Mouse (Mus musculus) retina, adult 2 months (tissue): ENCODE results near the gene Anxa6.

ENCODE experiments used
- DNase-seq: peaks from one replicate; pipeline ENCODE4 v3.0.0-alpha.2; 2012; ENCODE audit warnings: low read depth, low spot score

Gene Anxa6

DNA sequence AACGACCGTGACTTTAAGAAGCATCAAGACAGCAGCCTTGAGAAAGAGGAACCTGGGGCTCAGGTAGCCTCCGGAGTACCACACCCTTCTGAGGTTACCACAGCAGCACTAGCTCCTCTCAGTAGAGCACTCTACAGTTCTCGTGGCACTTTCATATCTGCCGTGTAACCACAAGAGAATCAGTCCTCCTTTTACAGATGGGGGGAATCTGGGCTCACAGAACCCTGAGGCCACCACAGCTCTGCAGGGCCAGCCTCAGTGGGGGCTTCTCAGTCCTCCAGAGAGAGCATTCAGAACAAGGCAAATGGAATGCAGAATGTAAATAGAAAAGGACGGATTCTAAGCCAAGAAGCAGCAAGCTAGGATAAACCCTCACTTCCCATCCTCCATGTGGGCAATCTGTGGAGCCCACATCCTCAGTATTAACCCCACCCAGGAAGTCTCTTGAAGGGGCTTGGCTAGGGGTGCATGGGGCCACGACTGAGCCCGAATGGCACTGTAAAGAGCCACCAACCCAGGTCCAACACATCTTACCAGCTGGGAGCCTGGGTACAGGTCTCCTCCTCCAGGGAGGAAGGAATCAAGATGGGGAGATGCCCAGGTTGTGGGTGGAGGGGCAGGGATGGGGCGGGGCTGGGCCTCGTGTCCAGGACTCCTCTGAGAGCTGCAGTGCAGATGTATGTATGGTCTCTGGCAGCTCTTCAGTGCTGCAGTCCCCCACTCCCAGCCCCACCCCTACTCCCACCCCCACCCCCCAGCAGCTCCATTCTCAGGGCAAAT, 1.8 kb downstream of the Anxa6 start:
- DNase-seq = no peak

GRCm38 (mm10) chr11:55028509-55028908, 4.7 kb downstream of the Anxa6 start:
- DNase-seq = no peak

- DNase-seq = no peak
Measured at GRCm38 (mm10) chr11:55027204-55027855, 5.9 kb downstream of the Anxa6 start.

DNA sequence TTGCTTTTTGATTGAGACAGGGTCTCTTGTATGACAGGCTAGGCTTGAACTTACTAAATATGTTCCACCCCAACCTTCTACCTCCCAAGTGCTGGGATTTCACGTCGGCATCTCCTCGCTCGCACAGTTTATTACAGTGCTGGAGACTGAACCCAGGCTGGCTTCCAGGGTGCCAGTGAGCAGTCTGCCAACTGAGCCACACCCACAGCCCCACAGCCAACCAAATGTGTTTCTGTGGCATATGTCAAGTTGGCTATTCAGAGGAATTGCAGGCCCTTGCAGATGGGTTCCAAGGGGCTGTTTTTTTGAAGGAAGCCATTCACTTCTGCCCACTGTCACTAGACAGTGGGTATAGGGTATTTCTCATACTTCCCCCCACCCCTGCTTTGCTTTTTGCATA, 7.3 kb downstream of the Anxa6 start:
- DNase-seq = no peak

DNA sequence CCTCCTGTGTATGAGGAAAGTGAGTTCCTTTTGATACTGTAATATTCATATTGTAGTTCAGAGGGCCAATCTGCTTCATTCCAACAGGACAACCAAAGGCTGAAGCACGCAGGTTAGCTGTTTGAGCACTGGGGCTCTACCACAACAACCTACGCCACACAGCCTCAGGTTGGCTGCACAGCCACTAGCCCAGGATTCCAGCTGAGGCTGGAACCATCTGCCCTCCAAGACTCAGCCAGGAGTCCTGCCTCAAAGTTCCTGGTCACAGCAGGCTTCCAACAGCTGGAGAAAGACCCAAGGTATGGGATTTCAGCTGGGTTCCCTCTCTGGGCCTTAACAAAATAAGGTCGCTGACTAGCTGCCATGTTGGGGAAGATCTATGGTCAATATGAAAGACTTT, 9.7 kb downstream of the Anxa6 start:
- no peak for DNase-seq

DNA sequence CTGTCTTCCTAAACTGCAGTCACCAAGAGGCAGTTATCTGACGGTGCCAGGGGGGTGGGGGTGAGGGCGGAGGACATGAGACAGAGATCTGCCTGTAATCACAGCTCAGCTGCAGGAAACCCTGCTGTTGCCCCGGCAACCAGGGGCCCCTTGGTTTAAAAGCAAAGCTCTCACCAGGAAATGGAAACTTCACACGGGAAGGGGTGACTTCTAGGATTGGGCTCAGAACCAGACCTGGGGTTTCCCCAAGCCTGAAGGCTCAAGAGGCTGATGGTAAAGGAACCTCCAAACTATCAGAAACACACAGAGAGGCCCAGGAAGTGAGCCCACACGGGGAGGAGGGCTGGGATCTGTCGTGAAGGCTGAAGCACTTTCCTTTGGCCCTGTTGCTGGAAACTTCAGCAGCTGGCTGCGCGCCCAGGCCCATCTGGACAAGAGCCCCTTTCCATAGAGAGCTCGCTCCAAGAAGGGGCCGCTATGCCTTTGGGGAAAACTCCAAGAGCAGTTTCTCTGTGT, 10.1 kb downstream of the Anxa6 start:
- DNase-seq = no peak

DNA sequence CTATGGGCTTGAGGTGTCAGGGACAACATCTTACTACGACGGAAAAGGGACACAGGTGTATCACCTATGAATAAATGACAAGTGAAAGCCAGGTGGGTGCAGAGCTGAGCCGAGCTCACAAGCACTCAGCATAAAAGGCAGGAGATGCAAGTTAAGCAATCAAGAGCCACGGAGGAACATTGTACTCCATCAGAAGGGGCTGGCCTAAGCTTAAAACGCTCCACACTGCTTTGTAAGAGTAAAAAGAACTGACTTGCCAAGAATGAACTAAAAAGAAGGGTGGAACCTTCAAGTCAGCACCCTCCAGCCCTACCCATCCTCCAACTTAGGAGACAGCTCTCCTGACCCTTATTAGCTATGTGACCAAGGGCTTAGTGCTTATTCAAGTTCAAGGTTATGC, 10.7 kb downstream of the Anxa6 start:
- DNase-seq = no peak

DNA sequence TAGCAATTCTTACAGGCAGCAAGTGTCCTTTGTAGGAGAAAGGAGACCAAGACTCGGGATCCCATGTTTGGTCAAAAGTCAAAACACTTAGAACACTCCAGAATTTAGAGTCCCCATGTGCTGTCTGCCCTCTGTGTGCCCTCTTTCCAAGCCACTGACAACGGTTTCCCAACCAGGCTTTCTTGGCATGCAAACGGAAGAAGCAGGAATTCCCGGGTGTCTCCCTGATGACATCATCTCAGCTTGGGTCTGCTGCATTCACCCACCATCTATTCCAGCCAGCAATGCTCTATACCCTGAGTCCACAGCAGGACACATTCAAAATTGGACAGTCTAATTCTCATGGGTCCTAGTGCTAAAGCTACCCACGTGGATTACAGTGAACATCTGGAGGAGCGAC, 11.4 kb downstream of the Anxa6 start:
- no peak for DNase-seq

- DNase-seq = no peak
Measured at GRCm38 (mm10) chr11:55021458-55021857, 11.8 kb downstream of the Anxa6 start.

DNA sequence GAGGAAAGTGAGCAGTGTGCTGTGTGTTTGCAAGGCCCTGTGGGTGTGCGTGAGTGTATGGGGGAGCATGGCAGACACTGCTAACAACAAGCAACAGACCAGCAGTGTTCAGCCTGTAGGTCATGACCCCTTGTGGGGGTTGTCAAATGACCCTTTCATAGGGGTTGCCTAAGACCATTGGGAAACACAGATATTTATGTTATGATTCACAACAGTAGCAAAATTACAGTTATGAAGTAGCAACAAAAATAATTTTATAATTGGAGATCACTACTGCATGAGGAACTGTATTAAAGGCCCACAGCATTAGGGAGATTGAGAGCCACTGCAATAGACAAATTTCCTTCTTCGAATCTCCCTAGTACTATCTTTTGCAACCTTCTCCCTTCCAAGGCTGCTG, 13.5 kb downstream of the Anxa6 start:
- no peak for DNase-seq

GRCm38 (mm10) chr11:55018034-55018433, 15.2 kb downstream of the Anxa6 start:
- no peak for DNase-seq

DNA sequence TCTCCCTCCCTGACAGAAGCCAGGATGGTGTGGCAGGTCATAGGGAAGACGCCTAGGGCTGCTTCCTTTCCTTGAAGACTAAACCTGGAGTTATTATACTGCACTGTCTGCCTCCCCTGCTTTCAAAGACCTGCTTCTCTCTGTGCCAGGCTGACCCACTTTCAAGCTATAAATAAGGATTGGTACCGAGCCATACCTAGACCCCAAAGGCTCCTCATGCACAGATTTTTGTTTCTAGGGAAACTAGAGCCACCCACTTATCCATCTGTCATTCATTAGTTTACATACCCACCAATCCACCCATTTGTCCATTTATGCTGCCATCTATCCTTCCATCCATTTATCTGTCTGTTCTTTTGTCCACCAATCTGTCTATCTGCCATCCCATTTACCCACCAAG, 16.0 kb downstream of the Anxa6 start:
- DNase-seq = no peak

DNA sequence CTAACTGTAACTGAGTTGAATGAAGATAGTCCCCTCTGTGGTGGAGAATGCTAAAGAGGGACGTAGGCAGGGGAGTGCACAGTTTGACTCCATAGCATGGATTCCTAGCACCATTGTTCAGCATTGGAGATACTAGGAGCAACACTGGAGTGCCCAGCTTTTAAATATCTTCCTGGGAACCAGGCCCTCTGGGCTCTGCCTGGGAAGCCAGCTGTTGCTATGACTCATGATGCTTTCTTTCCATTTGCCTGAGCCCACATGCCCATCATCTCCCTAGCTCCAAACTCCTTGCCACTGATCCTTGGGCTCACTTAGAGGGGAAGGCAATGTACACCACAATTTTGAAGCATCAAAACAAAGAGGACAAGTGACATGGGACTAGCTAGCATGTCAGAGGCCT, 16.5 kb downstream of the Anxa6 start:
- no peak for DNase-seq

GRCm38 (mm10) chr11:55015831-55016241, 17.4 kb downstream of the Anxa6 start:
- no peak for DNase-seq

DNA sequence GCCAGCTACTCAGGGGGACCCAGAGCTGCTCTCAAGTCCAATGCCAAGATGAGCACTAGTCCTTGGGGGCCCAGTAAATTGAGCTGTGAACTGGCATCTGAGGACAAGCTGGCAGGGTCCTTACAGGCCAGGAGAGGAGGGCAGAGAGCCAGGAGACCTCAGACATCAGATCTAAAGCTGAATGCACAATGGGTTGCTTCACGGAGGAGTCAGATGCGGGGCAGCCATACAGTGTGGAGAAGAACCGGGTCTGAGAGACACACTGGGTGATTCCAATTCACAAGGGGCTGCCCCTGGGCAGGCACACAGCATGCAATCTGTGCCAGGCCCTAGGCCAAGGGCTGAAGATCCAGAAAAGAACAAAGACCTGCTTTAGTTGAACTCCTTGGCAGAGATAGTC, 18.0 kb downstream of the Anxa6 start:
- no peak for DNase-seq

- no peak for DNase-seq
Measured at GRCm38 (mm10) chr11:55013802-55014201, 19.4 kb downstream of the Anxa6 start.

GRCm38 (mm10) chr11:55012551-55013521, 20.4 kb downstream of the Anxa6 start:
- DNase-seq = no peak

DNA sequence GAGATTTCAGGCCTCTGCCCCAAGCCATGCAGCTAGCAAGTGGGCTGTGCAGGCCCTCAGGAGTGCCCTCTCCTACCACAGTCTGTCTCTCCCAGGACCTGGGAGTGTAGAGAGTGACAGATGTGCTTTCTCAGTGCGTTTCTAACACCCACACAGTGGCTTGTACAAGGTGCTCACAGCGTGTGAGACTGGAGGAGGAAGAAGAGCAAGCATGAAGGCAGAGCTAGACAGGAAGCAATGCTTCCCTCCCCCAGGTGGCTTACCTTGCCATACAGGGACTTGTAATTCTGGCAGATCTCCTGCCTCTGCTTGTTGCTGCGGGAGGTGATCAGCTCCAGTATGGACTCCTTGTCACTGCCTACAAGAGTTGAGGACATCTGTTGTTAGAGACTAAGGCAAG, 21.8 kb downstream of the Anxa6 start:
- no peak for DNase-seq

DNA sequence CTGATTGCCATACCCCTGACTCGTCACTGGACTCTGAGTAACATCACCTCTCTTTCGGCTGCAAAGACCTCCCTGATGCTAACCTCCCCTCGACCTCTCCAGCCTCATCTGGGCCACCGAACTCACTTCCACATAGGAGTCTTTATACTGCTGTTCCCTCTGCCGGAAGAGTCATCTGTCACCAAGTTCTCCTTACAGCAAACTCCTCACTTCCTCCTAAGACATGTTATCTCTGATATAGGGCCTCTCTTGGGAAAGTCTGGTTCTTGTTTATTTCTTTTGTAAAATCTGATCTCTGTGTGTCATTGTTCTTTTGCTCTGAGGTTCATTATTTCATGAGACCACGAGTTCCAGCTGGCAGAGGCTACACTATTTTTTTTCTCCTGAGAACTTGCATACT, 25.0 kb downstream of the Anxa6 start:
- DNase-seq = no peak

- no peak for DNase-seq
Measured at GRCm38 (mm10) chr11:55005684-55006083, 27.6 kb downstream of the Anxa6 start.

DNA sequence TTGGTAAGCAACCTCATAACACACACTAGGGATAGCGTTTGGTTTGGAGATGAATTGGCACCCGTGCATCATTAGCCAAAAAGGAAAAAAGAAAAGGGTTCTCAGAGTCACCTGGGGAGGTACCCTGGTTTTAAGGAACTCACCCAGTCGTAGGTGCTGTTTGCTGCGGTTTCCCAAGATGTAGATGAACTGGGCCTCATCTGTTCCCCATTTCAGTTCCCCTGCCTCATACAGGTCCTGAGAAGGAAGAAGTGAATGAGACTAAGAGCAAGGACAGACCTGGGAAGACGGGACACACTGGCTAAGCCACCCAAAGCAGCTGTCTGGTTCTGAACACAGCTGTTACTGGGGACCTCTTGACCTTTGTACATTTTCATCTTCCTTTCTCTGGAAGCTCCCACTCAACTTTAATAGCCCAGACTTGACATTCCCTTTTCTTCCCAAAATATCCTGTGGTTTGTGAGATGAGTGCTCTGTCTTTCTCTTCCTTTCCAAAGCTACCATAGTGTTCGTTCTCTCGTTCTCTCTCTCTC, 28.2 kb downstream of the Anxa6 start:
- no peak for DNase-seq

GRCm38 (mm10) chr11:54998708-54999107, 34.5 kb downstream of the Anxa6 start:
- DNase-seq = no peak
